Mouse (Mus musculus) thymus, postnatal 0 days (tissue): ENCODE data around the gene Atp6v1e1. TPM values are rescaled to one million over a fixed set of nuclear protein-coding genes. Genes with fewer than 3 reads are reported as not detected.
"Not testable (repeated sequence)": the region's sequence is repeated elsewhere in the genome, so short reads cannot be mapped to it uniquely, and the experiment has no call there.

Experiments used
- DNase-seq: peaks from one replicate; pipeline ENCODE4 v3.0.0-alpha.2; 2015; ENCODE audit warnings: low spot score
- polyA plus RNA-seq: library from polyadenylated mRNA; unstranded; fragments of >200 nt; fragmentation: Nextera tagmentation; extraction: Ambion mirVana; gene quantifications from 2 replicates; pipeline ENCODE4 v1.2.1, GENCODE M21; 2015

The Atp6v1e1 gene
- polyA plus RNA-seq, 1 experiment from 2014 or later, result 165 TPM

- DNase-seq, result no peak
These were observed 1.7 kb downstream of the Atp6v1e1 start for GRCm38 (mm10) chr6:120820941-120821340.

GRCm38 (mm10) chr6:120820144-120820543, 2.4 kb downstream of the Atp6v1e1 start:
- no peak for DNase-seq

GRCm38 (mm10) chr6:120819294-120819693, 3.3 kb downstream of the Atp6v1e1 start:
- DNase-seq, result no peak

GRCm38 (mm10) chr6:120811999-120812398, 10.6 kb downstream of the Atp6v1e1 start:
- DNase-seq, result not testable (repeated sequence)

- no peak for DNase-seq
These were observed 14.9 kb downstream of the Atp6v1e1 start for GRCm38 (mm10) chr6:120807738-120808081.

- DNase-seq, result no peak
These were observed 15.4 kb downstream of the Atp6v1e1 start for GRCm38 (mm10) chr6:120806999-120807737.

GRCm38 (mm10) chr6:120799581-120800041, 23.0 kb downstream of the Atp6v1e1 start:
- DNase-seq, result peak; percentile 35

- DNase-seq, result no peak
These were observed 23.7 kb downstream of the Atp6v1e1 start for GRCm38 (mm10) chr6:120798905-120799304.

GRCm38 (mm10) chr6:120798019-120798418, 24.6 kb downstream of the Atp6v1e1 start:
- no peak for DNase-seq

- no peak for DNase-seq
These were observed 26.5 kb downstream of the Atp6v1e1 start for GRCm38 (mm10) chr6:120796111-120796510.

- no peak for DNase-seq
These were observed 27.0 kb downstream of the Atp6v1e1 start for GRCm38 (mm10) chr6:120795422-120796086.

GRCm38 (mm10) chr6:120792947-120793346, 29.6 kb downstream of the Atp6v1e1 start:
- no peak for DNase-seq

GRCm38 (mm10) chr6:120790717-120791116, 31.9 kb downstream of the Atp6v1e1 start:
- no peak for DNase-seq

- no peak for DNase-seq
These were observed 32.4 kb downstream of the Atp6v1e1 start for GRCm38 (mm10) chr6:120790153-120790552.

GRCm38 (mm10) chr6:120788904-120789303, 33.7 kb downstream of the Atp6v1e1 start:
- DNase-seq, result peak; percentile 61

GRCm38 (mm10) chr6:120788068-120788607, 34.5 kb downstream of the Atp6v1e1 start:
- no peak for DNase-seq

GRCm38 (mm10) chr6:120784351-120784750, 38.2 kb downstream of the Atp6v1e1 start:
- no peak for DNase-seq

GRCm38 (mm10) chr6:120782948-120783347, 39.6 kb downstream of the Atp6v1e1 start:
- DNase-seq, result no peak

GRCm38 (mm10) chr6:120778226-120778625, 44.4 kb downstream of the Atp6v1e1 start:
- no peak for DNase-seq

- no peak for DNase-seq
These were observed 45.1 kb downstream of the Atp6v1e1 start for GRCm38 (mm10) chr6:120777533-120777932.

GRCm38 (mm10) chr6:120776286-120776685, 46.3 kb downstream of the Atp6v1e1 start:
- DNase-seq, result no peak

GRCm38 (mm10) chr6:120773763-120774162, 48.8 kb downstream of the Atp6v1e1 start:
- no peak for DNase-seq
